Mouse (Mus musculus): Measurements from ENCODE around the gene Spata46.

DNA sequence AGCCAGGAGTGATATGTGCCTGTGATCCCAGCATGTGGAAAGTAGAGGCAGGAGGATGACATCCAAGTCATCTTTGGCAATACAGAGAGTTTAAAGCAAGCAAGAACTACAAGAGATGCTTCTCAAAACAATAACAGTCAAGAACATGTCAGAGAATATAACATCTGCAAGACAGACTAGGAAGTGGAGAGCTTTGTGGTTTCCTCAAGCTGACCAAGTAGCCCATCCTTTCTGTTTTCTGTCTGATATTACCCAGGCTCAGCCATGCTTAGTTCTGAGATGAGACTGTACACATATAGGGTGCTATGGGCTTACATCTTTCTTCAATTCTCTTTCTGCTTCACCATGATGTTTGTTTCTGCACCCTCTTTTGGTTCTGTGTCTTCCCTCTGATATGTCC lies 35.4 kb upstream of the Spata46 start:
- no peak for TF ChIP-seq POLR2A (IDR thresholded peaks at IDR 0.05; ENCODE audit: insufficient read depth, low read length)
- no peak for TF ChIP-seq CTCF (IDR thresholded peaks at IDR 0.05; ENCODE audit: low read depth, low read length)
